Mouse (Mus musculus) gastrocnemius, adult 2 months (tissue): ENCODE measurements around the gene Zfp362. TPM values are rescaled to one million over a fixed set of nuclear protein-coding genes. Genes with fewer than 3 reads are reported as not detected.

Experiments used
- DNase-seq: peaks from one replicate; pipeline ENCODE4 v3.0.0; 2022
- H3K27ac ChIP-seq: fragments of 200-600 bp; 2 replicates; pipeline ENCODE4 v1.8.1; 2022; ENCODE audit warnings: mild to moderate bottlenecking
- H3K4me3 ChIP-seq: fragments of 200-600 bp; 2 replicates; pipeline ENCODE4 v1.8.1; 2022; ENCODE audit warnings: mild to moderate bottlenecking, moderate library complexity
- CTCF ChIP-seq: fragments of 200-600 bp; IDR thresholded peaks from 2 replicates; pipeline ENCODE4 v1.8.1; 2022; ENCODE audit warnings: antibody characterized with exemption, mild to moderate bottlenecking, moderate library complexity
- intact Hi-C: fragments of 180-260 bp; cut with DNase I; formaldehyde crosslinking; loops from one replicate; pipeline ENCODE4 v1.15.1; 2025
- total RNA-seq, 2 experiments: library from RNA; stranded (reverse); gene quantifications; 2 replicates each; pipeline ENCODE4 v1.2.3; 2021

Gene Zfp362
- total RNA-seq, 2 experiments from 2014 or later: 10.0 to 10.5 TPM

DNA sequence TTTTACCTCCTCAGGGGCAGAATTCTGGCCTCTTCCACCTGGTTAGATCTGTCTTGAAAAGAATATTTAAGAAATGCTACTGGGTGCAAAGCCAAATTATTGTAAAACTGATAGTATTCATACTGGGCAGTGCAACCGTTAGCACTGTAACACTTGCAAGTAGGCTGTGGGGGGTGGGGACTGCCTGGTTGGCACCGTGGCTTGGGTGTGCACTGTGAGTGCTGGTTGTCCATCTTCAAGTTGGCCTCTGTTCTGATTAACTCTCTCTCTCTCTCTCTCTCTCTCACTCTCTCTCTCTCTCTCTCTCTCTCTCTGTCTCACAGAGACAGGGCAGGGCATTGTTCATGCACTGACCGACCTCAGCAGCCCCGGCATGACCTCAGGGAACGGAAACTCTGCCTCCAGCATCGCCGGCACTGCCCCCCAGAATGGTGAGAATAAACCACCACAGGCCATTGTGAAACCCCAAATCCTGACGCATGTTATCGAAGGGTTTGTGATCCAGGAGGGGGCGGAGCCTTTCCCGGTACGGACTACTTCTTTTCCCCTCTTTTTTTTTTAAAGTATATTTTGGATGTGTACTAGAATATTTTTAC, 62.7 kb downstream of the Zfp362 start:
- Histone ChIP-seq H3K27ac (no peak overlapping the region), H3K4me3 (no peak overlapping the region)
- intact Hi-C loops: loop anchor here (10.0 kb wide), 1 partner anchor 1012 kb away; no protein-coding TSS in a partner anchor
- DNase-seq: no peak
- TF ChIP-seq CTCF: no peak

DNA sequence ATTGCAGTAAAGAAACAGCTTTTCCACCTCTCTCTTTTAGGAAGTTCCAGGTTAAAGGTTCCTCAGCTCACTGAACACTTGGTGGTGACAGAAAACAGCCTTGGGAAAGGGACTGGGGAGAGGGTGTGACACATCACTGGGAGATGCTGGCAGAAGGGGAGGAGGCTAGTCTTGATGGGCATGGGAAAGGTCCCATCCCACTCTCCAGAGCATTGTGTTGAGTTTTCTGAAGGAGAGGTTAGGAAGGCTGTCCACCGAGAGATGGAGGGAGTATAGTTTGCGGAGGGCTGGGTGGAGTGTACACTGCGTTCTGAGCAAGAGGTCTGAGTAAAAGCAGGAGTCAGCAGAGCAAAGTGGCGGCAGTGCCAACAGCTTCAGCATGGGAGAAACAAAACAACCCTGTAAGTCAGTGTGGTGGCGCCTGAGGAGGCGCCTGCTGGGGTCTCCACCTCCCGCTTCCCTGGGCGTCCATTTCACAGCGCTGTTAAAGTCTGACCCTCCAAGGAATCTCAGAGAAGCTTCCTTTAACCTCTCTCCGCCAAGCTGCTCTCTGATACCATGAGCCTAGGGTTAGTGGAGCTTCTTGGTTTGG, 63.4 kb downstream of the Zfp362 start:
- intact Hi-C loops: loop anchor here (10.0 kb wide), 1 partner anchor 1012 kb away; no protein-coding TSS in a partner anchor
- no peak overlapping the region for H3K27ac ChIP-seq
- no peak overlapping the region for H3K4me3 ChIP-seq
- no peak for DNase-seq
- no peak for TF ChIP-seq CTCF

DNA sequence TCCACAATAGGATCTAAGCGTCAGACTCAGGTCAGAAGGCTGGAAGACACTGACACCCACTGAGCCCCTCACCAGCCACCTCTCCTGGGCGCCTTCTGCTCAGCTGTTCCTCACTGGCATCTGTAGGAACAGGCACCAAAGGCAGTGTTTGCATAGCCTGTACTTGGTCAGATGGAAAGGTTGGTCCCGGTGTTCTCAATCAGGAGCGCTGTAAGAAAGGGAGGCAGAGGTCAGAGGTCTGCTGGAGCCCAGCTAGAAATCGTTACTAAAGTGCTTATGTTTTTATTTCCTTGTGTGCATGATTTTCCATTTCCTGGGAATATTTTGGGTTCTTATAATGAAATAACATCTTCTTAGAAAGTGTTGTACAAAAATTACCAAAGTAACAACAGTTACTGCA, 63.9 kb downstream of the Zfp362 start:
- no peak overlapping the region for H3K4me3 ChIP-seq
- no peak overlapping the region for H3K27ac ChIP-seq
- intact Hi-C loops: loop anchor here (10.0 kb wide), 1 partner anchor 1013 kb away; no protein-coding TSS in a partner anchor
- DNase-seq: no peak
- no peak for TF ChIP-seq CTCF

DNA sequence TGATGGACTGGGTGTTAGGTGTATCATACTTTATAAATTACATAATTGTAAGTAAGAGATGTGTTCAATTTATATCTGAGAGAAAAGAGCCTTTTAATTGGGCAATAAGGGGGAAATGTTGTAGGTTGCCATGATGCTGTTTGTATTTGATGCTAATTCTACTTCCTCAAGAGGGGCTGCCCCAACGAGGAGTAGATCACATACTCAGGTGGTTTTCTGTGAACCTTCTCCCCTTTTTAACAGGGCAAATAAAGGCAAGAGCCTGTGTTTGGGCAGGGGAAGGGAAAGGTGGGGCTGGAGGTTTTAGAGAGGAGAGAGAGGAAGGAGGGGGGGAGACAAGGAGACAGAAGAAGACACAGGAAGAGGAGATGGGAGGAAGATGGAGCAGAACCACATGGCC, 65.0 kb downstream of the Zfp362 start:
- H3K4me3 ChIP-seq: no peak overlapping the region
- intact Hi-C loops: loop anchor here (10.0 kb wide), 1 partner anchor 1014 kb away; no protein-coding TSS in a partner anchor
- TF ChIP-seq CTCF: no peak
- no peak for DNase-seq
- H3K27ac ChIP-seq: no peak overlapping the region

DNA sequence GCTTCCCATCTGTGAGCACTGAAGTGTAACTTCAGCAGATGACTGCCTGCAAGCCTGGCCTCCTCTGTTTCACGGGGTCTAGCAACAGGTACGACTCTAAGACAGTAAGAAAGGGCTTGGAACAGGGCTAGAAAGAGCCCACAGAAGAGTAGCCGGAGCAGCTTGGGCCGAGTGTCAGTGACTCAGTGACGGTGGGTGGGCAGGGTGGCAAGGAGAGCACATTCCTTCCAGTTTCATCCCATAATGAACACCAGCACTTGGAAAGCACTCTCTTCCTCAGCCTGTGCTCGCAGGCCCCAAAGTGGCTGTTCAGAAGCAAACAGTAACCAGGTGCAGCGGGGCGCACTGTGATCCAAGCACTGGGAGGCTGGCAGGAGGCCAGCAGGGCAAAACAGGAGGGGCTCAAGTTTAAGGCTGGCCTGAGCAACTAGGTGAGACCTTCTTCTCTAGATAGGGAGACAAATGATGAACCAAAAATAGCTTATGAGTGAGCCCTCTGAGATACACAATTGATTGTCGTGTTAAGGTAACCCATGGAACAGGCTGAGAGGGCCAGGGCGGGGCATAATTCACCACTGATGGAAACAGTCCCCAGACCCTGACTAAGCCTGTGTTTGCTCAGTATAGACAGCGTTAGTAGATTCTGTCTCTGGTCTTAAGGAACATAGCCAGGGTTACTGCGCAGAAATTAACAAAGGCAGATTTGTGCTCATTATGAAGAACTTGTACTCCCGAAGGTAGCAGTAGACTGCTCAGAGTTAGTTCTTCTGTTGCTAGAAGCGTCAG, 67.8 kb downstream of the Zfp362 start:
- intact Hi-C loops: no loop called here
- TF ChIP-seq CTCF: no peak
- Histone ChIP-seq H3K27ac (peak overlapping the region; percentile 38), H3K4me3 (no peak overlapping the region)
- DNase-seq: no peak

DNA sequence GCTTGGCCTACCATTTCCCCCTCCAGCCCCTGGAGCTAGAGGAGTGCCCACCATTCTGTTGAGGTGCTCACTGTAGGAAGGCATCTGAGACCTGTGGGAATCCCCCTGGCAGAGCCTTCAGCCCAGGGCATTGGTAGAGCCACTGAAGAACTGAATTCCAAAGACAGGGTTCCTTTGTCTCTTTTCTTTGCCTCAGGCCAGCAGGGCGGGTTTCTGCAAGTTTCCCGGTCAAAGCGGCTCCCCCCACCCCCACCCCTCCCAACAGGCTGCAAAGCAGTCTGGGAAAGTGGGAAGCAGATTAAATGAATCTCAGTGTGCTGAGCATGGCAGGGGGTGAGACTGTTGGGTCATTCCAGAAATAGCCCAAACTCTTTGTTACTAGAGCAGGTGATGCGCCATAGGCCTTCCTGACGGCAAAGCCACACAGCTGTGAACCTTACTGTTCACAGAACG, 68.7 kb downstream of the Zfp362 start:
- H3K4me3 ChIP-seq: no peak overlapping the region; the same call in 1 of the 2 replicates
- peak overlapping the region; percentile 48 for H3K27ac ChIP-seq
- intact Hi-C loops: no loop called here
- DNase-seq: no peak
- no peak for TF ChIP-seq CTCF

DNA sequence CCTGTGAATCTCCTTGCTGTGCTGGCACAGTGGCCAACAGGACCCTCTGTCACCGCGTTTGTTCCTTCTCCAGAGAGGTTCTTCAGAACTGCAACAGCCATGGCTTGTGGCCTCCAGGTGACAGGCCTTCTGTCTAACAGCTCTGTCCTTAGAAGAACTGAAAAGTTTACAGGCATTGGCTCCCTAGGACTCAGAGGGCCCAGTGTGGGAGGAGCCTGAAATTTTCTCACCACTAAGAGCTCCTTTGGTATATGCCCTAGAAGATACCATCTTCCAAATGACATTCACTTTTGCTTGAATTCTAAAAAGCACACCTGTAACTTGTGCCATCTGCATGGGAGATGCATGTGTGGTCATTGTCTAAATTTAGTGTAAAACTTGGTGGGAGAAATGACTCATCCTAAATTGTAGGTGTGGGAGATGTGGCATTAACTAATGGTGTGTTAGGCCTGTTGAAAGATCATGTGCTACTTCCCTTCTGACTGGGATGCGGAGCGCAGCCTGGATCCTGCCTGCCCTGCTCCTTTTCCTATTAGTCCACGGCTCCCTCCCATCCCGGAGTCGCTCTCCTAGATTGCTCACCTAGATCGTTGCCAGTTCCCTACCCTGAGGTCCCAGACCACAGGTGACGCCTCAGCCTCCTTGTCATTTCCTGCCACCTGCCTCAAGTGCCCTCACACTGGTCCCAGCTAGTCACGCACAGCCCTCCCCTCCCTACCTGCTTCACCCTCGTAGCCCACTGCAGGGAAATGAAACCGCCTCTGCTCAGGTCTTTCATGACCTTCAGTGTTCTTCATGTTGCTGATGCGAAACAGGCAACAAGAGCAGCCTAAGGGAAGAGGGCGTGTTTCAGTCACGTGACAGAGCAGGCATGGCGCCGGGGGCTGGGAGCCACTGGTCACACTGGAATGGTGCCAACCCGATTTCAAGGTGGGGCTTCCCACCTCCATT, 70.8 kb downstream of the Zfp362 start:
- Histone ChIP-seq H3K27ac (peak overlapping the region; percentile 70), H3K4me3 (peak overlapping the region; percentile 48)
- DNase-seq: no peak
- TF ChIP-seq CTCF: no peak
- intact Hi-C loops: no loop called here

DNA sequence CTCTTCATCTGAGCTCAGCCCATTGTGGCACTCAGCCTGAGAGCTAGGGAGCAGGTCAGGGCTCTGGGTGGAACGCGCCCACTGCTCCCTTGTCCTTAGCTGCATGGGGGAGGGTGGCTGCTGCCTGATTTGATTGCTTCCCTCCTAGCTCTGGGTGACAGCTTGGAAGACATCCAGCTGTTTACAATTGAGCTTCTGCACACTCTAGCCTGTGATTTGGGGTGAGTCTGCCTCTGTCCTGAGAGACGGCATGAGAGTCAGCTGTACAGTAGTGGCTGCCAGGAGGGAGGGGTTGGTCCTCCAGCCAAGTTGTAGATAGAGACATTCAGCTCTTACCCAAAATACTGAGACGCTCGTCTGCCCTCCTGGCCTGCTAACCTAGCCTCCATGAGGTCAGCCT, 71.6 kb downstream of the Zfp362 start:
- intact Hi-C loops: no loop called here
- no peak for TF ChIP-seq CTCF
- DNase-seq: peak; percentile 85
- H3K27ac ChIP-seq: peak overlapping the region; percentile 70
- peak overlapping the region; percentile 48 for H3K4me3 ChIP-seq

DNA sequence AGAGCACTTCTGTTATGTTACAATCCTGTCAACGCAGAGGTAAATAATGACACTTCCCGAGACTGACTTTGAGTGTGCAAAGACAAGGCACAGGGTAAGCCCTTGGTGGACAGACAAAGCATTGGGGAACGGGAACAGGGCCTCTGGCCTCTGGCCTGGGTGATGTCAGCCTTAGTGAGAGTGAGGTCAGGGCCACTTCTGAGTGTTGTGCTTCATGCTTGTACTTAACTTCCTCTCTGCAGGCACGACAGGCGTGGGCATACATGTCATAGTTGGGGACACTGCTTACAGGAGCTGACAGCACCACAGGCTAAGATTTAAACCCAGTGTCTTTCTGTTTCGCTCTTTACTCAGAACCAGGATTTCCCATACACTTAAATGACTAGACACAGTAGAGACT, 72.3 kb downstream of the Zfp362 start:
- intact Hi-C loops: no loop called here
- no peak for DNase-seq
- no peak for TF ChIP-seq CTCF
- Histone ChIP-seq H3K27ac (peak overlapping the region; percentile 70), H3K4me3 (peak overlapping the region; percentile 48)

DNA sequence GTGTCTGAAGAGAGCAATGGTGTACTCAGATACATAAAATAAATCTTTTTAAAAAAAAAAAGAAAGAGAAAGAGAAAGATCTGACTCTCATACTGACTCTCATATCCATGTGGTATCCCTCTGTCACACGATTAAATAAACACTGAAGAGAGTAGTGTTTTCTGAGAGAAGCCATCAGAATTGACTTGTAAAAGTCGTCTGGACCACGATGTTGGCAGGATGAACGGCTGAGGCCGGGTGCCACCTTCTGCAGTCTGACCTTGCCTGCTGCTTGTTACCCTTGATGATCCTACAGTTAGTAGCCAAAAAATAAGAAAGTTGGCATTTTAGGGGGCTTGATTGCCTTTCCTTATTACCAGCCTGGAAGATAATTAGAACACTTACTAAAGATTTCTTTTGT, 73.1 kb downstream of the Zfp362 start:
- DNase-seq: no peak
- no peak for TF ChIP-seq CTCF
- intact Hi-C loops: no loop called here
- H3K27ac ChIP-seq: peak overlapping the region; percentile 70
- H3K4me3 ChIP-seq: no peak overlapping the region

DNA sequence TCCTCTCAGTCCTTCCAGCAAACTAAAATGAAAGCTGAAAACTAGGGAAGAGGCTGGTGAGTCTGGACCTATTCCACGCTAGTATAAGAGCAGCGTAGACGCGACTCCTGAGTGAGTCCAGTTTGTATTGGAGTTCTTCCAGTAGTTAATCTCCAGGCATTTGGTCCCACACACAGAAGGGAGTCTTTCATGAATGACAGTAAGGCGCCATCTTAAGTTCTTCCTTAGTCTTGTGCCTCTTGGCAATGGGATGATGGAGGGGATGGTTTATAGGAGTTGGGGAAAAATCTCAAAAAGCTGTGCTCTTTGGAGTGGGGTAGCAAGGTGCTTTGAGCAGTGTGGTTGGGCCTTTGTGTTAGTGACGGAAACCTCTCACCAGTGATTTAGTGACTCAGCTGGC, 75.6 kb downstream of the Zfp362 start:
- no peak for DNase-seq
- peak overlapping the region; percentile 92 for H3K27ac ChIP-seq
- intact Hi-C loops: no loop called here
- H3K4me3 ChIP-seq: peak overlapping the region; percentile 95
- TF ChIP-seq CTCF: no peak

DNA sequence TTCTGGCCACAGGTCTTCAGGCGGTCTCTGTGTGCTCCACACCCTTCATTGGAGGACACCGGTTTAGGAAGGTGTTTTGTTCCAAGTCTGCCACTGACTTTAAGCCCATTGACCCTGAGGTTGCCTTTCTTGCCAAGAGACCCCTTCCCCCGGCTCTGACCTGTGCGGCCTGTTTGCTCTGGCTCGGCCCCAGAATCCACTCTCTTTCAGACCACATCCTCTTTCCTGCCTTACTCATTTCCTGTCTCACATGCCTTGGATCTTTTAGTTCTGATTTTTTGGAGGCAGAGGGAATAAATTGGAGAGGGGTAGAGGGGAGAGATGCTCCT, 76.2 kb downstream of the Zfp362 start:
- Histone ChIP-seq H3K27ac (peak overlapping the region; percentile 92), H3K4me3 (peak overlapping the region; percentile 95)
- DNase-seq: no peak
- TF ChIP-seq CTCF: no peak
- intact Hi-C loops: loop anchor here (5.0 kb wide), 1 partner anchor 48 kb away; no protein-coding TSS in a partner anchor
